Mouse (Mus musculus) macrophage (primary cell): Measurements from ENCODE around the gene Rps28. TPM values are rescaled to one million over a fixed set of nuclear protein-coding genes. Genes with fewer than 3 reads are reported as not detected.
A peak's percentile ranks its signal among the peaks of the same experiment; 100 is the strongest.

Experiments
- H3K27ac ChIP-seq: fragments of 350-480 bp; formaldehyde crosslinking; 2 replicates; pipeline ENCODE4 v1.9.0; 2021
- H3K36me3 ChIP-seq: fragments of 350-480 bp; formaldehyde crosslinking; 2 replicates; pipeline ENCODE4 v1.9.0; 2021; ENCODE audit errors: inconsistent target
- H3K4me3 ChIP-seq: fragments of 350-480 bp; formaldehyde crosslinking; 2 replicates; pipeline ENCODE4 v1.9.0; 2021; ENCODE audit errors: inconsistent target
- H3K79me2 ChIP-seq: fragments of 350-480 bp; formaldehyde crosslinking; 2 replicates; pipeline ENCODE4 v1.9.0; 2021; ENCODE audit errors: inconsistent target
- WGBS: methylation state at CpG from one replicate; pipeline ENCODE4 v1.1.7; 2026; ENCODE audit warnings: inconsistent platforms; ENCODE audit not compliant: missing documents; 5-methylcytosine and 5-hydroxymethylcytosine counted together
- polyA plus RNA-seq: library from polyadenylated mRNA; stranded (reverse); fragments of 250-400 nt; gene quantifications from 3 replicates; pipeline ENCODE4 v1.2.4, GENCODE M21; 2018; ENCODE audit warnings: inconsistent platforms

The Rps28 gene
- polyA plus RNA-seq, 1 experiment from 2014 or later = 746 TPM

- Histone ChIP-seq H3K36me3 (peaks cover 17% of the 10 kb centered on the region; the same call in 1 of the 2 replicates), H3K27ac (peak overlapping the region; percentile 82; the same call in 1 of the 2 replicates), H3K79me2 (peaks cover 59% of the 10 kb centered on the region), H3K4me3 (peak overlapping the region; percentile 87)
- 79% methylated on average over 8 of the region's 8 CpGs for WGBS
Measured at GRCm38 (mm10) chr17:33823171-33823570, 1.2 kb downstream of the Rps28 start.

DNA sequence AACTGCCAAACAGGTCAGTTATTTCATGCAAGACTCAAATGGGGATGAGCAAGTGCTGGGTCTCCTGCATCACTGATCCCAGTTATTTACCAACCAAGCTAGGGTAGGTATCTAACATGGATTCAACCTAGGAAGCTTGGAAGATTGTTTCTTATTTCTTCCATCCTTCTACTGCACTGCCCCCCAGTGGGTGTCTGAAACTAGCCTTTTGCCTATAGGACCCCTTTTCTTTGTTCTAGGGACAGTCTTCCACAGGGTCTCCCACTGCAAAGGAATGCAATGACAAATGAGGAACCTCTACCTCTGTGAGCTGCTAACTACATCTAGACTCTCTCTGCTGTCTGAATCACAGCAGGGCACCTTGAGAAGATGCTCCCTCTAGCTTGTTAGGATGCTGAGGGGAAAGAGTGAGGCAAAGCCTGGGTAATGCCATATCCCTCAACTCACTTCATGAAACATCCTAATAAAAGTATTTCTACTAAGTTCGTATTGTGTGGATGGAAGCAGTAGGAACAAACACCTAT lies 1.9 kb downstream of the Rps28 start:
- H3K27ac ChIP-seq = no peak overlapping the region
- peaks cover 17% of the 10 kb centered on the region; the same call in 1 of the 2 replicates for H3K36me3 ChIP-seq
- 83% methylated on average over 1 of the region's 1 CpGs for WGBS
- H3K79me2 ChIP-seq = peaks cover 53% of the 10 kb centered on the region
- no peak overlapping the region for H3K4me3 ChIP-seq

GRCm38 (mm10) chr17:33817969-33818643 lies 6.3 kb downstream of the Rps28 start:
- WGBS = 20% methylated on average over 33 of the region's 33 CpGs
- Histone ChIP-seq H3K27ac (peak overlapping the region; percentile 32; the same call in 1 of the 2 replicates), H3K36me3 (peaks cover 17% of the 10 kb centered on the region; the same call in 1 of the 2 replicates)

DNA sequence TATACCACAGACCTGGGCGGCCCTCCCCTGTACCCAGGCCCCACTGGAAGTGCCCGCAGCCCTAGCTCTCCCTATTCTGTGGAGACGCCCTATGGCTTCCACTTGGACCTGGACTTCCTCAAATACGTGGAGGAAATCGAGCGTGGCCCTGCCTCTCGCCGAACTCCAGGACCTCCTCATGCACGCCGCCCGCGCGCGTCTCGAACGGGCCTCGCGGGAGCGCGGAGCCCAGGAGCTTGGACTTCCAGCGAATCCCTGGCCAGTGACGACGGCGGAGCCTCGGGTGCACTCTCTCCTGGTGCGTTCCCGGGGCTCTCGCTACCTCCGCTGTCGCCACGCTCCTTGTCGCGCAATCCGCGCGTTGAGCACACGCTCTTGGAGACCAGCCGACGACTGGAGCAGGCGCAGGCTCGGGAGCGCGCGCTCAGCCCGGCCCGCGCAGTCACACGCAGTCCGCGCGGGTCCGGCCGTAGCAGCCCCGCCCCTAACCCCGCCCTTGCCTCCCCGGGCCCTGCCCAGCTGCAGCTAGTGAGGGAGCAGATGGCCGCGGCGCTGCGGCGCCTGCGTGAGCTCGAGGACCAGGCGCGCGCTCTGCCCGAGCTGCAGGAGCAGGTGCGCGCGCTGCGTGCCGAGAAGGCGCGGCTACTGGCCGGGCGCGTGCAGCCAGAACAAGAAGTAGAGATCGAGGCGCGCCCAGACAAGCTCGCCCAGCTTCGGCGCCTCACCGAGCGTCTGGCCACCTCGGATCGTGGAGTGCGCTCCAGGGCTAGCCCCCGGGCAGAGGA lies 7.0 kb downstream of the Rps28 start:
- WGBS = under 1% methylated on average over 82 of the region's 89 CpGs
- Histone ChIP-seq H3K79me2 (peaks cover 8% of the 10 kb centered on the region), H3K36me3 (peaks cover 11% of the 10 kb centered on the region; the same call in 1 of the 2 replicates), H3K4me3 (peak overlapping the region; percentile 33), H3K27ac (peak overlapping the region; percentile 51)

More at GRCm38 (mm10) chr17:33817969-33818643, 6.3 kb downstream of the Rps28 start:
- peak overlapping the region; percentile 26 for H3K4me3 ChIP-seq
- H3K79me2 ChIP-seq = peaks cover 15% of the 10 kb centered on the region

- Histone ChIP-seq H3K36me3 (peaks cover 3% of the 10 kb centered on the region; the same call in 1 of the 2 replicates), H3K79me2 (0 out of 2 replicates have a peak, but pooled peaks cover under 1% of the 10 kb centered on the region), H3K27ac (peak overlapping the region; percentile 51), H3K4me3 (peak overlapping the region; percentile 33)
- WGBS = 65% methylated on average over 5 of the region's 5 CpGs
Measured at GRCm38 (mm10) chr17:33816612-33817011, 7.8 kb downstream of the Rps28 start.

- Histone ChIP-seq H3K79me2 (no peaks in the 10 kb centered on the region), H3K36me3 (no peaks in the 10 kb centered on the region), H3K4me3 (no peak overlapping the region), H3K27ac (no peak overlapping the region)
- 100% methylated on average over 4 of the region's 6 CpGs for WGBS
Measured at GRCm38 (mm10) chr17:33815399-33815798, 9.0 kb downstream of the Rps28 start.

DNA sequence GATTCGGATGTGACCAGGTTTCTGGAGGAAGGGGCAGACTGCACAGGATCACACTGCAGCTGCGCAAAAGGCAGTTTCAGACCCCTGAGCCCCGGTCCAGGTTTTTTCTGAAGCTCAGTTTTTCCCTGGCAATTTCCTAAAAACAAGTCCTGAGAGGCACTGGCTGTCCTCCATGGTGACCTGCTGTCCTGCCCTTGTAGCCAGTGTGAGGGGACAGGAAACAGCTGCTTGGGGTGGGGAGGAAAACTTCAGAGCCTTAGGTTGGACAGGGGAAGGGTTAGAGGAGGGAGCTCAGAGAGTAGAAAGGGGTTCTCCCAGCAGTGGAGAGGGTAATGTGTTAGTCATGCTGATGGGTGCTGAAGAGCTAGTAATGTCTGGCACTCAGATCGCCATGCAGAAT lies 11.4 kb downstream of the Rps28 start:
- Histone ChIP-seq H3K79me2 (no peaks in the 10 kb centered on the region), H3K4me3 (no peak overlapping the region), H3K36me3 (no peaks in the 10 kb centered on the region), H3K27ac (no peak overlapping the region)
- 55% methylated on average over 4 of the region's 4 CpGs for WGBS

GRCm38 (mm10) chr17:33812475-33812874 lies 11.9 kb downstream of the Rps28 start:
- H3K27ac ChIP-seq = no peak overlapping the region
- no peak overlapping the region for H3K4me3 ChIP-seq
- no peaks in the 10 kb centered on the region for H3K36me3 ChIP-seq
- WGBS = 45% methylated on average over 3 of the region's 3 CpGs
- no peaks in the 10 kb centered on the region for H3K79me2 ChIP-seq

GRCm38 (mm10) chr17:33811142-33811516 lies 13.2 kb downstream of the Rps28 start:
- WGBS = 42% methylated on average over 7 of the region's 7 CpGs

GRCm38 (mm10) chr17:33810334-33811141 lies 13.8 kb downstream of the Rps28 start, which contains the start of gene Kank3:
Gene Kank3 (plus strand): TSS chr17:33810519.
- WGBS = 3% methylated on average over 35 of the region's 36 CpGs
- Histone ChIP-seq H3K27ac (no peak within 1 kb of the TSS), H3K4me3 (peak within 1 kb of the TSS; percentile 50), H3K79me2 (no peaks in the 10 kb centered on the region), H3K36me3 (no peaks in the 10 kb centered on the region)

More at GRCm38 (mm10) chr17:33811142-33811516, 13.2 kb downstream of the Rps28 start:
- Histone ChIP-seq H3K36me3 (no peaks in the 10 kb centered on the region), H3K27ac (no peak overlapping the region), H3K79me2 (no peaks in the 10 kb centered on the region), H3K4me3 (peak overlapping the region; percentile 50; the same call in 1 of the 2 replicates)

- no peaks in the 10 kb centered on the region for H3K79me2 ChIP-seq
- H3K27ac ChIP-seq = no peak overlapping the region
- whole genome bisulfite sequencing = 11% methylated on average over 10 of the region's 10 CpGs
- no peaks in the 10 kb centered on the region for H3K36me3 ChIP-seq
- no peak overlapping the region for H3K4me3 ChIP-seq
Measured at GRCm38 (mm10) chr17:33808192-33808591, 16.2 kb downstream of the Rps28 start.

DNA sequence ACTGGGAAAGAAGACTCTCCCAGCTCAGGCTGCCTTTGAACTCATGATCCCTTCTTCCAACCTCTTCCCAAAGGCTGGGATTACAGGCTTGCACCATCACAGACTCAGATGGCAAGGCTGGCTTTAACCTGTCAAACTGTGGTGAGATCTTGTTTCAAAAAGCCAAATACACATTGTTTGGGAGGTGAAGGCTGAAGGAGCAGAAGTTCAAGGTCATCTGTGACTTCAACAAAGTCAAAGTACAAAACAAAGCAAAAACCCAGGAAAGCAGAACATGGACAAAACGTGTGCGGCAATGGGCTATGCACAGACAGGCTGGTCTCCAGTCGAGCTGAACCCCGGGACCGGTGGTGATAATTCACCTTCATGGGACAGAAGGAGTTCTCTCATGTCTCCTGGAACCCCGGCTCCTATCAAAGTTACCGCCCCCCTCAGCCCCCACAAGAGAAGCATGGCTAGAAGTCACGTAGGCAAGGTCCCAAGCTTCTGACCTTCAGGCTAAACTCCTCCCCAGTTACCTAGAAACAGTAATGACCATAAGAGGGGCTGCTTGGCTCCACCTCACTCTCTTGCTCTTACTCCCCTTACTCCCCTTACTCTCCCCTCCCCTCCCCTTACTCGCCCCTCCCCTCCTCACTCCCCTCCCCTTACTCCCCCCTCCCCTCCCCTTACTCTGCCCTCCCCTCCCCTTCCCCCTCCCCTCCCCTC lies 17.0 kb downstream of the Rps28 start:
- no peak overlapping the region for H3K4me3 ChIP-seq

DNA sequence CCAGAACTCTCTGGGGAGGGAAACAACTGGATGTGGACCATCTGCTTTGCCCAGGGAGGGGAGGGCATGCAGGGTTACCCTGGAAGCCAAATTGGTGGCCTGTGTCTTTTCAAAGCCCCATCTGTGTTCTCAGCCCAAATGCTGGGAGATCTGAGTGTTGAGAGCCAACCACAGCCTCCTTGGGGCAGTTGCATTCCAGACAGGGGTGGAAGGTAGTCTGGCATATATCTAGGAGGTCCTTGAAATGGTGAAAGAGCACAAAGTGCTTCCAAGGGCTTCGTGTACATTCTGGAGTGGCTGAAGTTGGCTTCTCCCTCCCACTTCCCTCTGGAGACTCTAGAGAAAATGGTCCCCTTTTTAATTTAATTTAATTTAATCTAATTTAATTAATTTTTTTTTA lies 19.6 kb downstream of the Rps28 start:
- 100% methylated on average over 1 of the region's 1 CpGs for WGBS
- H3K79me2 ChIP-seq = no peaks in the 10 kb centered on the region
- H3K4me3 ChIP-seq = no peak overlapping the region
- H3K36me3 ChIP-seq = no peaks in the 10 kb centered on the region
- H3K27ac ChIP-seq = no peak overlapping the region

More for the DNA sequence above, 17.0 kb downstream of the Rps28 start:
- Histone ChIP-seq H3K27ac (no peak overlapping the region), H3K79me2 (no peaks in the 10 kb centered on the region), H3K36me3 (no peaks in the 10 kb centered on the region)
- WGBS = 82% methylated on average over 8 of the region's 9 CpGs
